Mouse (Mus musculus): ENCODE data around the gene Vwa3a.
"Not testable (repeated sequence)": the region's sequence is repeated elsewhere in the genome, so short reads cannot be mapped to it uniquely, and the experiment has no call there.

Vwa3a gene

DNA sequence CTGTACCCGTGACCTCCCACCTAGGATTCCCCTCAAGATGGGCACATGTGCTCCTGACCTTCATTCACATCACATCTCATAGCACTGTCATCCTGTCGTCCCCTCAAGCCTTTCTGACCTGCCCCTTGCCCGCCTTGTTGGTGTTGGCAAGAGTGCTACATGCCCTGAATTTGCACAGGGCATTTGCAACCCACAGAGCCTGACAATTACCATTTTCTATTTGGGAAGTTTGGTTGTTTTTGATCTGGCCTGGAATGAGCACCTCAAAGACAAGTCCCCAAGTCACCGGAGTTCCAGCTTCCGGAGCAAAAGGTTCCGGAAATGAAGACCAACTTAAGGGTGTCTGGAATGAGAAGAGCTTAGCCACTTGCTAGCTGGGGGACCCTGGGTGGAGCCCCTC, at the start of gene Vwa3a:
Gene Vwa3a, plus strand, starts transcription at position 301 of the 400 bp plus-strand sequence.
- no peak for DNase-seq

GRCm38 (mm10) chr7:120690634-120691033, 48.5 kb upstream of the Vwa3a start:
- DNase-seq = no peak

DNA sequence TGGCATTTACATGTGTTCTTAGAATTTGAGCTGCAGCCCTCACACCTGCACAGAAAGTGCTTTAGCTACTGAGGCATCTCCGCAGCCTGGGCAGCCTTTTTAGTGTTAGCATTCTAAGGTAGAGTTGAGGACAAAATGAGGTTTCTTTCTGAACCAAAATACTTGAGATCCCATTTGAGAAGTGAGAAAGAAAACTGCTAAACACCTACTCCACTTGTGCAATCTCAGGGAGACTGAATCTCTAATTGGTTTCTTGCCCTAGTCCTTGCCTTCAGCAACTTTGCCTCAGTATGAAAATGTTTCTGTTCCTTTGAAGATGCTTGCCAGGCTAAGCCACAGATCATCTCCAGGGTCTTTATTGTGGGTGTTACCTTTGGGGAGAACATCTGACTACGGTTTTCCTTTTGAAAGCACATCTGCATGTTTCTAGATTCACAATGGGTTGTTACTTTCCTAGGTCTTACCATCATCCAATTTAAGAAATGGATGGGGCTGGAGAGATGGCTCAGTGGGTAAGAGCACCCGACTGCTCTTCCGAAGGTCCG, 45.2 kb upstream of the Vwa3a start:
- no peak for DNase-seq

DNA sequence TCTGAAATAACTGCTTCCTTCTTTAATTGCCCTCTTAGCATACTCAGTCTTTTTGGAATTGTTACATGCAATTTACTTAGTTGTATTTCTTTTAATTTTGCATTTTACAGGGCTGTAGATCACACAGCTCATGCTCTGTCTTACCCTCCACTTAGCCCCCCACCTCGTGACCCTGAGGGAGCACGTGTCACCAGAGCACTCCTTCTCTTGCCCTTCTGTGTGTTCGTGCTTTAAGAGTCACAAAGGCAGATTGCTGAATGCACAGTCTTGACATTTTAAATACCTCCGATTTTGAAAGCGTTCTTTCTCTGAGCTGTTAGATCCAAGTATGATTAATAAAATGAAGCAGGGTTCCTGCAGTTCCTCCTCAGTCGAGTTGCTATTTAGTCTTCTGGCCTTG, 43.9 kb upstream of the Vwa3a start:
- no peak for DNase-seq

- no peak for DNase-seq
These were observed 43.5 kb upstream of the Vwa3a start for GRCm38 (mm10) chr7:120695641-120696040.

GRCm38 (mm10) chr7:120696331-120696730, 42.8 kb upstream of the Vwa3a start:
- DNase-seq = no peak

- no peak for DNase-seq
These were observed 39.5 kb upstream of the Vwa3a start for GRCm38 (mm10) chr7:120699586-120699985.

GRCm38 (mm10) chr7:120703888-120704287, 35.2 kb upstream of the Vwa3a start:
- DNase-seq = no peak

DNA sequence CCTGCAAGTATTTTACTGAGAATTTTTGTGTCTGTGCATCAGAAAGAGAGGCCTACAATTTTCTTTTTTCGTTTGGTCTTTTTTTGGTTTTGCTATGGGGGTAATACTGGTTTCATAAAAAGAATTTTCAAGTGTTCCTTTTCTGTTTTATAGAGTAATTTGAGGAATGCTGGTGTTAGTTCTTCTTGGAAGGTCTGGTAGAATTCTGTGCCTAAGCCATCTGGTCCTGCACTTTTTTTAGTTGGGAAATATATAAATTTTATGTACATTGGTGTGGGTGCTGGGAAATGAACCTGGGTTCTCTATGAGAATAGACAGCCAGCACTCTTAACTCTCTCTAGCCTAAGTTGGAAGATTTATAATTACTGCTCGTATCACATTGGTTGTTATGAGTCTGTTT, 27.0 kb upstream of the Vwa3a start:
- DNase-seq = no peak

DNA sequence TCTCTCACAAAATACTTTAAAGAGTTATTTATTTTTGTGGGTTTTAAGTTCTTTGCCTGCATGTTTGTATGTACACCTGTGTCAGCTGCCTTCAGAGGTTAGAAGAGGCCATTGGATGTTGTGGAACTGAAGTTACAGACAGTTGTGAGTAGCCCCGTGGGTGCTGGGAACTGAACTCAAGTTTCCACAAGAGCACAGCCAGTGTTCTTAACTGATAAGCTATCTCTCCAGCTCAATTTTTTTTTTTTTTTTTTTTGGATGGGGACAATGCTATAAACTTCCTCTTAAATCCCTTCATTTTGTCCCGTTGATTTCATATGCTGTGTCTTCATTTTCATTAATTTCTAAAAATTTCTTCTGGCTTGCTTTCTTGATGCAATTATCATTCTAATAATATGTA, 25.9 kb upstream of the Vwa3a start:
- DNase-seq = no peak

- DNase-seq = not testable (repeated sequence)
These were observed 25.2 kb upstream of the Vwa3a start for GRCm38 (mm10) chr7:120713951-120714350.

DNA sequence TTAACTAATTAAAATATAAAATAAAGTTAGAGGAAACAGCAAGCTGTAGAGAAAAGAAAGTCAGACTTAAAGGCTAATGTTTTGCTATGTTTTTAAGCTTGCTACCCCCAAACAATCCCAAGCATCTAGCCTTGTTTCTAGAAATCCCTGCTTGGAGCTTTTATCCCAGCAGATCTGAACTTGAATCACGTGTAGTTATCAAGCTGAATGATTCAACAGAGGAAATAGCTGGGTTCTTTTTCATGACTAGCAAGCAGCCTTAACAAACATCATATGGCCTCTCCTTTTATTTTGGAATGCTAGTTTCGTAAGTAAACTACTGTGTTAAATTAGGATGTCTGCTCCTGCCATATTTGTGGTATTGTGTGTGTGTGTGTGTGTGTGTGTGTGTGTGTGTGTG, 21.9 kb upstream of the Vwa3a start:
- no peak for DNase-seq

GRCm38 (mm10) chr7:120721051-120721450, 18.1 kb upstream of the Vwa3a start:
- no peak for DNase-seq

GRCm38 (mm10) chr7:120721456-120721855, 17.7 kb upstream of the Vwa3a start:
- no peak for DNase-seq

DNA sequence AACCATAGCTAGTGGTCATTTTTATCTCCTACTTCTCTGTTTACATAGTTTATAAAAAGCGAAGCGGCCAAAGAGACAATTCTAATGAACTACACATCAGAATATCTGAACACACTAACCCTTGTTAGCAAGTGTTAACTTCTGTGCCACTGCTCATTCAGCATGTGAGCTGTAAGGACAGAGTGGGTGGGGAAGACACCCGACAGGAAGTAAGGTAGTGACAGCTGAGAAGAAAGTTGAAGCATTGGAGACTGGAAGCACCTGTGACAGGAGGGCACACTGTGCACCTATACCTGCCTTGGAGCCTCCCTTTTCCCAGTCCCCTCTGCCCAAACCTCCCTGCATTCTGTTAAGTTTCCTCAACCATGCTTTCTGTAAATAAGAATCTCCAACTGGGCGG, 17.1 kb upstream of the Vwa3a start:
- no peak for DNase-seq

- DNase-seq = no peak
These were observed 16.3 kb upstream of the Vwa3a start for GRCm38 (mm10) chr7:120722839-120723278.

- peak in 1 of 2 experiments; percentile 44 for DNase-seq
These were observed 11.5 kb upstream of the Vwa3a start for GRCm38 (mm10) chr7:120727581-120727980.

DNA sequence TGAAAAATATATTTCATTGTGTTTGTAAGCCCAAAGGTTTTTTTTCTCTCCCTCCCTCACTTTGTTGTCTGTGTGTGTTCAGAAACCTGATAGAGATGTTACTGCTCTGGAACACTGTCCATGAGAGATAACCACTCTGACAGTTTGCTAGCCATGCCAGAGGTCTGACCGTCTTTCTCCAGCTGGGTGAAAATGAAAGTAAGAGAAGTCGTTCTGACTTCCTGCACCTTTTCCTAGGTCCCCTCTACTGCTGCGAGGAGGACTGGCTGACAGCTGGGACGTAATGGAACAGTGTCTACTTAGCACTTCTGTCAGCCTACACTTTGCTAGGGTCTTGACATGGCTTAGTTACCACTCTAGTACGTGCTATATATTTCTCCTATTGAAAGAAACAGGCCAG, 9.5 kb upstream of the Vwa3a start:
- DNase-seq = no peak

DNA sequence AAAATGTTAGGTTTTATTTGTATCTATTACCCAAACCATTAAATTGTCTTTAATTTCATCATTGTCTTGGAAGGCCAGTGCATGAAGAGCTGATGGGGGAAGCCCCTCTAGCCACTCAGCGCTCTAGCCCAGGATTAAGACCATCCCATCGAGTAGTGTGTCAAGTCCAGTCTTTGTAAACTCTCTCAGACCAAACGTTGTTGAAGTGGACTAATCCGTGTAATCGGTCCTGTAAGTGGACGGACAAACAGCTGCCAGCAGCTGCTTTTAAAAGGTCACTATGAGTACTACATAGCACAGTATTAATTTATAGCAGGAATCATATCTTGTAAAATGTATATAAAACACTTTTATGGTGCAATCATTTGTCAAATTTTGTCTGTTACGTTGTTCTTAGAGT, 6.2 kb upstream of the Vwa3a start:
- DNase-seq = no peak

- DNase-seq = no peak
These were observed 512 bp downstream of the Vwa3a start for GRCm38 (mm10) chr7:120739558-120740101.

DNA sequence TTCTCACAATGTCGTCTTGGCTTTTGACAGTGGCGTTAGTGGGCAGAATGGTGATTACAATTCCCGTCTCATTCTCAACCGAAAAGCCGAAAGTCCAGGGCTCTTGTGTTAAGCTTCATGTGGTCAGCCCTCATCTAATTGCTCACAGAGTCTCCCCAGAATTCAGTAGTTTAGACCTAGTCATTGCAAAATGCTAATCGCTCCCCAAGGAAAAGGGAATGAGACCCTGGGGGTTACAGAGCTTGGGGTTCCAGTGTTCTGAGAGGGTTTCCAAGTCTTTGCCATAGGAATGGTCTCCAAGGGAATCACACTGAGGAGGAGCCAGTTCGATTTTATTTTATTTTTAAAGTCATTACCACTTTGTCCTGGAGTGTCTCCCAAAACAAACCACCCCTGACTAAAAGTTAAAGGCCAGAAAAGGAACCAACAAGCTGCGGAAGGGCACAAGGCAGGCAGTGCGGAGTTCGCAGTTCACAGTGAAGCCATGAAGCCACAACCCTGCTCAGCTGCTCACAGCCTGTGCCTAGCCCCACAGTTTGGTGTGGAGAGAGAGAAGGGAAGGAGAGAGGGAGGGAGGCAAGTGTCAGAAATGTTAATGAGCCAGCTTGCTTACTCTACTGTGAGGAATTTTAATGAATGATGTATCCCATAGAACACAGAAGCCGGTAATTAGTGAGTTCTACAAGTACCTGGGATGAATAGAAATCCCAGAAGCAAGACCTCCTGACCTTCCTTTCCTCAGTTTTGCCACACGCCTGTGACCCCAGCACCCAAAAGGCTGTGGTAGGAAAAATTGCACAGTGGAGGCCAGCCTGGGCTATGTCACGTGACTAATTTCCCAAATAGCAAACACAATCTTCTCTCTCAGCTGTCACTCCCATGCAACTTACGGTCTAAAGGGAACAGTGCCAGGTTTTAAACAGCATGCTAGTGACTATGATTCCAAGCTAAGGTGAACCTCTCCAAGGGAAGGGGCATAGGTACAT, 4.5 kb downstream of the Vwa3a start:
- DNase-seq = no peak

GRCm38 (mm10) chr7:120744606-120745005, 5.5 kb downstream of the Vwa3a start:
- DNase-seq = no peak

- DNase-seq = peak in 1 of 2 experiments; percentile 54
These were observed 6.9 kb downstream of the Vwa3a start for GRCm38 (mm10) chr7:120746029-120746428.

DNA sequence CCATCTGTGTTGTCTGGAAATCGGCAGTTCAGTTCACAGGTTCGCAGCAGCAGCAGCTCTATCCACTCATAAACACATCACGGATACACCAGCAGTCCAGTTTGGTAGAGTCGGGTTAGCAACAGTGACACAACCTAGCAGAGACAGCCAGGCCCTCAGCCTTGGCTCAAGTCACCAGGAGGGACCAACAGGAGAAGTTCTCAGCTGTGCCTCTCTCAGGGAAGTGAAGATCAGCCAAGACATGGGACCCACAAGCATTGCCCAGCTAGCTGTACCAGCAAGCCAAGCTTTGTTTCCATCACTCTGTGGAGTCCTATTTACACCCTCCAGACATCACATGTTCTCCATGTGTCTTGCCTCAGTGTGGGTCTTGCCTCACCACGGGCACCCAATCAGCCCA, 7.7 kb downstream of the Vwa3a start:
- DNase-seq = no peak

Data from lung, adult 18-20 months (tissue).